Mouse (Mus musculus) midbrain, postnatal 0 days (tissue): ENCODE data around the gene Rapgef5. TPM values are rescaled to one million over a fixed set of nuclear protein-coding genes. Genes with fewer than 3 reads are reported as not detected.

ENCODE experiments used
- ATAC-seq: fragments of 200-750 bp; cut with Nextera tagmentation; 2 replicates; pipeline ENCODE4 v1.8.0; 2017; ENCODE audit warnings: moderate number of reproducible peaks, mild to moderate bottlenecking, moderate TSS enrichment, moderate library complexity; ENCODE audit not compliant: low FRiP score
- DNase-seq: peaks from one replicate; pipeline ENCODE4 v3.0.0-alpha.2; 2015; ENCODE audit warnings: low spot score
- H3K27ac ChIP-seq: fragments of 300-500 bp; sonication (generic); 2 replicates; pipeline ENCODE4 v1.5.1; 2014; ENCODE audit warnings: low read depth, mild to moderate bottlenecking, low read length, mixed read lengths
- H3K27me3 ChIP-seq: fragments of 300-500 bp; sonication (generic); 2 replicates; pipeline ENCODE4 v1.6.1; 2014; ENCODE audit warnings: low read length, control low read depth, mixed read lengths; ENCODE audit not compliant: insufficient read depth
- H3K36me3 ChIP-seq: fragments of 300-500 bp; sonication (generic); 2 replicates; pipeline ENCODE4 v1.6.1; 2014; ENCODE audit warnings: low read length, control low read depth, mixed read lengths; ENCODE audit not compliant: insufficient read depth
- H3K4me1 ChIP-seq: fragments of 300-500 bp; sonication (generic); 2 replicates; pipeline ENCODE4 v1.6.1; 2014; ENCODE audit warnings: mild to moderate bottlenecking, control low read depth, antibody characterized with exemption, low read length, mixed read lengths; ENCODE audit not compliant: insufficient read depth
- H3K4me2 ChIP-seq: fragments of 300-500 bp; sonication (generic); 2 replicates; pipeline ENCODE4 v1.6.1; 2014; ENCODE audit warnings: low read depth, mild to moderate bottlenecking, low read length, mixed read lengths; ENCODE audit not compliant: poor library complexity, severe bottlenecking
- H3K4me3 ChIP-seq: fragments of 300-500 bp; sonication (generic); 2 replicates; pipeline ENCODE4 v1.5.1; 2014; ENCODE audit warnings: low read depth, mild to moderate bottlenecking, low read length, moderate library complexity
- H3K9ac ChIP-seq: fragments of 300-500 bp; sonication (generic); replicated peaks from 2 replicates; pipeline ENCODE4 v1.6.1; 2014; ENCODE audit warnings: mild to moderate bottlenecking, low read length, moderate library complexity, mixed read lengths; ENCODE audit not compliant: poor library complexity, severe bottlenecking
- H3K9me3 ChIP-seq: fragments of 300-500 bp; sonication (generic); 2 replicates; pipeline ENCODE4 v1.6.1; 2016; ENCODE audit warnings: low read length, control low read depth
- CTCF ChIP-seq: IDR thresholded peaks from 2 replicates; pipeline ENCODE4 v1.5.1; 2016; ENCODE audit warnings: antibody characterized with exemption, mild to moderate bottlenecking
- WGBS: fragments of 180-500 bp; shearing (Covaris S2); extraction: QIAGEN DNeasy Blood & Tissue Kit; methylation state at CpG from one replicate; pipeline ENCODE4 v1.1.7; 2014; 5-methylcytosine and 5-hydroxymethylcytosine counted together
- polyA plus RNA-seq: library from polyadenylated mRNA; unstranded; fragments of >200 nt; fragmentation: Nextera tagmentation; extraction: Ambion mirVana; gene quantifications from 2 replicates; pipeline ENCODE4 v1.2.1, GENCODE M21; 2015
- total RNA-seq: library from RNA; depleted of rRNA; stranded (reverse); fragments of >200 nt; gene quantifications from 2 replicates; pipeline ENCODE4 v1.2.3, GENCODE M21; 2014

The Rapgef5 gene
- total and polyA plus RNA-seq, 2 experiments from 2014 or later: 25.9 to 54.3 TPM

DNA sequence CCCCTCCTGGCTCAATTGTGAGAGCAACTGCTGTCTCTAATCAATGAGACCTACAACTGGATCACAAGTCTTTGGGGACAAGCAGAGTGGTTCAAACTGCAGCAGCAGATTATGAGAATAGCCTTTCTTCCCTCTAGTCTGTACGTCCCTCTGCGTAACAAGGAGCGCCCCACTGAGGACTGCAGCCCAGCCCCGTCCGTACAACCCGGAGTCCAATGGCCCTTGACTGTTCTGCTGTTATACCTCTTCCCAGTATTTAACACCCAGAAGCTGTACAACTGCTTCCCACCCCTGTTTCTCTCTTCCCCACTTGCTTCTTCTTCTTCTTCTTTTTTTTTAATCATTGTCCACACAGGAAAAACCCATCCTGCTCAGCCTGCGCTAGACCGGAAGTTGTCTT lies 186.0 kb downstream of the Rapgef5 start:
- Histone ChIP-seq H3K36me3 (no peaks in the 10 kb centered on the region), H3K4me1 (peaks cover 9% of the 10 kb centered on the region), H3K4me3 (no peak overlapping the region), H3K9ac (no peak overlapping the region), H3K4me2 (no peak overlapping the region), H3K27ac (no peak overlapping the region), H3K9me3 (no peaks in the 10 kb centered on the region), H3K27me3 (no peaks in the 10 kb centered on the region)
- WGBS: 87% methylated on average over 8 of the region's 8 CpGs
- DNase-seq: no peak
- ATAC-seq: no peak
- TF ChIP-seq CTCF: no peak

DNA sequence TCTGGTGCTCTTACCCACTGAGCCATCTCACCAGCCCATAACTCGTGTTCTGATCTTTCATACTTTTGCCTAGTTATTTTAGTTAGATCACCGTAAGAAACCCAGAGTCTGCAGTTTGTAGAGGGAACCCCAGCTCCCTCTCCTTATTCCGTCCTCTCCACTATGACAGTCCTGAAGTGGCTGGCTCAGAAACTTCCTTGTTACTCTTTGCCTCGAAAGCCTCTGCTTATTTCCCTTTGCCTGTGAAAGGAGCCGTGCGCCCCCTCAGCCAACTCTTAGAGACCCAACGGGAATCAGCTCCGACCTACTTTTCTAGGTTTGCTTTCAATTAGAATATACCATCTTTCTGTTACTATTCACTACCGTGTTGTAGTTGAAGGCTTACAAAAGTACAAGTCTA lies 186.6 kb downstream of the Rapgef5 start:
- no peak for DNase-seq
- ATAC-seq: no peak
- no peak overlapping the region for H3K27ac ChIP-seq
- H3K27me3 ChIP-seq: no peaks in the 10 kb centered on the region
- H3K36me3 ChIP-seq: no peaks in the 10 kb centered on the region
- WGBS: 79% methylated on average over 9 of the region's 9 CpGs
- H3K4me3 ChIP-seq: no peak overlapping the region
- H3K9me3 ChIP-seq: no peaks in the 10 kb centered on the region
- H3K9ac ChIP-seq: no peak overlapping the region
- H3K4me2 ChIP-seq: no peak overlapping the region
- peaks cover 9% of the 10 kb centered on the region for H3K4me1 ChIP-seq
- no peak for TF ChIP-seq CTCF

DNA sequence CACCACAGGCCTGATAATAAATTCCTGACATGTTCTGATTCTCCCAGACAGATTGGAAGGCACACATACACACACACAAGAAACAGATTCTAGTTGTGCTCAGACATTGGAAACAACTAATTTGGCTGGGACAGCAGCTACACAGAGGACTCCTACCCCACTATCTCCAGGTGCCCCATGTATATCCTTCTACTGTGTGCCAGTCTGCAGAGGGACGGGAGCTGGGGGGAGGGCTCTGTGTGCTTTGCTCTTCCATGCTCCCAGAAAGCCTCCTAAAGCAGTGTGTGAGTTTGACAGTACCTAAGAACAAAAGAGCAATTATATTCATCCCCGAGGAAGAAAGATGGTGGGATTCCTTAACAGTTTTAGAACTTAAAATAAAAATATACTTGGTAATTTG lies 187.1 kb downstream of the Rapgef5 start:
- H3K9me3 ChIP-seq: no peaks in the 10 kb centered on the region
- ATAC-seq: no peak

DNA sequence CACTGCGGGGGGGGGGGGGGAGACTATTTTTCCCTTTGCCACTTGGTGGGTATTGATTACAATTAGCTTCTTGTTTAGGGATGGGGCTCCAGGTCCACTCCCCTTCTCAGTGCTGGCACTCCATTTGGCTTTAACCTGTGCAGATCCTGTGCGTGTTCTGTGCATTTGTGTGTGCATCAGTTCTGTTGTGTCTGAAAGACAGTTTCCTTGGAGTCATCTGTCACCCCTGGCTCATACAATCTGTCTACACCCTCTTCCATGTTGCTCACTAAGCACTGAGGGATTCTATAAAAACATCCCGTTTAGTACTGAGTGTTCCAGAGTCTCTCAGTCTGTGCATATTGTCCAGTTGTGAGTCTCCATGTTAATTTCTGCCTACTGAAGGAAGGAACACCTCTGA lies 189.0 kb downstream of the Rapgef5 start:
- ATAC-seq: no peak
- Histone ChIP-seq H3K27ac (no peak overlapping the region), H3K9ac (no peak overlapping the region), H3K27me3 (no peaks in the 10 kb centered on the region), H3K4me3 (no peak overlapping the region), H3K9me3 (no peaks in the 10 kb centered on the region), H3K4me2 (no peak overlapping the region), H3K4me1 (peaks cover 6% of the 10 kb centered on the region; the same call in 1 of the 2 replicates), H3K36me3 (no peaks in the 10 kb centered on the region)
- no peak for TF ChIP-seq CTCF
- DNase-seq: no peak
- WGBS: 85% methylated on average over 3 of the region's 3 CpGs

More for the DNA sequence above, 187.1 kb downstream of the Rapgef5 start:
- TF ChIP-seq CTCF: no peak
- Histone ChIP-seq H3K4me3 (no peak overlapping the region), H3K36me3 (no peaks in the 10 kb centered on the region), H3K9ac (no peak overlapping the region), H3K4me1 (peaks cover 9% of the 10 kb centered on the region), H3K4me2 (no peak overlapping the region), H3K27ac (no peak overlapping the region), H3K27me3 (no peaks in the 10 kb centered on the region)
- 33% methylated on average over 2 of the region's 2 CpGs for whole genome bisulfite sequencing
- no peak for DNase-seq

DNA sequence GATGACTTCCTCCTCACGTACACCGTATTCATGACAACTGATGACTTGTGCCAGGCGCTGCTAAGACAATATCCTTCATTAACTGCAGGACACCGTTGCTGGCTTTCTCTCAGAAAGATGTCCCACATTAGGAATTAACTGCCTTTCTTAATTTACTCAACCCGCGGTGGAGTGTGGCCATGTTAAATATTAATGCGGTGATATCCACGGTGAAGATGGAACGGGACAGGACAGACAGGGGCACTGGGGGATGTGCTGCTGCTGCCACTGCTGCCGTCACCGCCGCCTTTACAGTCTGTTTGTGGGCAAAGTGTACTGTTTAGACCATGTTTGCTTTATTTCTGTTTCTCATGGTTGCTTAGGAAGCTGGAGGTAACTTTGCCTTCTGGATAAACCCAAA lies 193.0 kb downstream of the Rapgef5 start:
- H3K9ac ChIP-seq: no peak overlapping the region
- H3K4me3 ChIP-seq: no peak overlapping the region
- H3K27ac ChIP-seq: peak overlapping the region; percentile 48; the same call in 1 of the 2 replicates
- TF ChIP-seq CTCF: no peak
- no peaks in the 10 kb centered on the region for H3K9me3 ChIP-seq
- H3K4me2 ChIP-seq: peak overlapping the region; percentile 24; the same call in 1 of the 2 replicates
- ATAC-seq (no peak), DNase-seq (no peak)
- no peaks in the 10 kb centered on the region for H3K27me3 ChIP-seq
- WGBS: 36% methylated on average over 12 of the region's 12 CpGs
- peaks cover 6% of the 10 kb centered on the region; the same call in 1 of the 2 replicates for H3K4me1 ChIP-seq
- H3K36me3 ChIP-seq: no peaks in the 10 kb centered on the region

DNA sequence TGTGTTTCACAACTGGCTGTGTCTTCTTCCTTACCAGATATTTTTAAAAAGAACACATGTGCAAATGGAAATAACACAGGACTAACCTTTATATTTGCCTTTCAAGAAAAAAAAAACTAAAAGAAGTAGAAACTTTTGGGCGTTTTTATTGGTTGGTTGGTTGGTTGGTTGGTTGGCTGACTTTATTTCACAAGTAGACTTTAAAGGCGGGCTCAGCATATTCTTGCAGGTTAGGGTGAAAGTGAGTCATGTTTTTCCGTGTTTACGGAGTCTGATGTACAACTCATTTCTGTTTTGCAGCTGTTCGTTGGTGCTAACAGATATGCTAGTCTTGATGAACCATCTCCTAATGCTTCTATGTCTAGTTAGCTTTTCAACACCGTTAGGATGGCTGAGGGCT lies 196.2 kb downstream of the Rapgef5 start:
- H3K4me1 ChIP-seq: peaks cover 6% of the 10 kb centered on the region; the same call in 1 of the 2 replicates
- no peaks in the 10 kb centered on the region for H3K36me3 ChIP-seq
- ATAC-seq (no peak), DNase-seq (no peak)
- H3K4me3 ChIP-seq: no peak overlapping the region
- H3K4me2 ChIP-seq: no peak overlapping the region
- no peaks in the 10 kb centered on the region for H3K9me3 ChIP-seq
- H3K27me3 ChIP-seq: no peaks in the 10 kb centered on the region
- WGBS: 93% methylated on average over 6 of the region's 6 CpGs
- no peak overlapping the region for H3K9ac ChIP-seq
- H3K27ac ChIP-seq: no peak overlapping the region
- TF ChIP-seq CTCF: no peak
